Mouse (Mus musculus) liver, embryonic 15.5 days (tissue): ENCODE measurements around the gene Cd101. TPM values are rescaled to one million over a fixed set of nuclear protein-coding genes. Genes with fewer than 3 reads are reported as not detected.

Experiments
- ATAC-seq: fragments of 200-750 bp; cut with Nextera tagmentation; 2 replicates; pipeline ENCODE4 v1.8.0; 2017; ENCODE audit warnings: moderate number of reproducible peaks, mild to moderate bottlenecking, moderate library complexity; ENCODE audit not compliant: insufficient read depth
- H3K27ac ChIP-seq: fragments of 300-500 bp; sonication (generic); replicated peaks from 2 replicates; pipeline ENCODE4 v1.5.1; 2015; ENCODE audit warnings: mild to moderate bottlenecking, inconsistent platforms
- H3K27me3 ChIP-seq: fragments of 300-500 bp; sonication (generic); 2 replicates; pipeline ENCODE4 v1.6.1; 2015; ENCODE audit warnings: mild to moderate bottlenecking, inconsistent platforms
- H3K36me3 ChIP-seq: fragments of 300-500 bp; sonication (generic); replicated peaks from 2 replicates; pipeline ENCODE4 v1.6.1; 2015; ENCODE audit warnings: moderate library complexity, mild to moderate bottlenecking, inconsistent platforms
- H3K4me1 ChIP-seq: fragments of 300-500 bp; sonication (generic); replicated peaks from 2 replicates; pipeline ENCODE4 v1.6.1; 2015; ENCODE audit warnings: inconsistent platforms
- H3K4me2 ChIP-seq: fragments of 300-500 bp; sonication (generic); 2 replicates; pipeline ENCODE4 v1.6.1; 2015; ENCODE audit warnings: moderate library complexity, mild to moderate bottlenecking, inconsistent platforms
- H3K4me3 ChIP-seq: fragments of 300-500 bp; sonication (generic); replicated peaks from 2 replicates; pipeline ENCODE4 v1.5.1; 2015; ENCODE audit warnings: mild to moderate bottlenecking, inconsistent platforms
- H3K9ac ChIP-seq: fragments of 300-500 bp; sonication (generic); 2 replicates; pipeline ENCODE4 v1.6.1; 2015; ENCODE audit warnings: moderate library complexity, mild to moderate bottlenecking, inconsistent platforms
- H3K9me3 ChIP-seq: fragments of 300-500 bp; sonication (generic); replicated peaks from 2 replicates; pipeline ENCODE4 v1.6.1; 2016; ENCODE audit warnings: inconsistent platforms
- WGBS: fragments of 180-500 bp; shearing (Covaris S2); methylation state at CpG from one replicate; pipeline ENCODE4 v1.1.7; 2015; ENCODE audit warnings: mixed read lengths; ENCODE audit not compliant: insufficient replicate concordance; 5-methylcytosine and 5-hydroxymethylcytosine counted together
- polyA plus RNA-seq: library from polyadenylated mRNA; unstranded; fragments of >200 nt; fragmentation: Nextera tagmentation; extraction: Ambion mirVana; gene quantifications from 2 replicates; pipeline ENCODE4 v1.2.1, GENCODE M21; 2015

The Cd101 gene
- polyA plus RNA-seq, result 0.07 and 0.15 TPM in 2 replicates

- no peak within 1 kb of the TSS for H3K4me3 ChIP-seq
- H3K27ac ChIP-seq, result no peak within 1 kb of the TSS
- 0 out of 2 replicates have a peak, but pooled peaks cover 2% of the 10 kb centered on the region for H3K4me1 ChIP-seq
- no peaks in the 10 kb centered on the region for H3K36me3 ChIP-seq
- no peaks in the 10 kb centered on the region for H3K9me3 ChIP-seq
- 60% methylated on average over 4 of the region's 4 CpGs for WGBS
- H3K27me3 ChIP-seq, result no peaks in the 10 kb centered on the region
- H3K9ac ChIP-seq, result no peak within 1 kb of the TSS
- H3K4me2 ChIP-seq, result no peak within 1 kb of the TSS
- ATAC-seq, result no peak
These were observed at the start of gene Cd101 for GRCm38 (mm10) chr3:101029339-101029738. Gene Cd101 (minus strand): TSS chr3:101029556.

- Histone ChIP-seq H3K36me3 (no peaks in the 10 kb centered on the region), H3K9ac (no peak overlapping the region), H3K4me1 (no peaks in the 10 kb centered on the region), H3K4me2 (no peak overlapping the region), H3K27ac (no peak overlapping the region), H3K27me3 (no peaks in the 10 kb centered on the region), H3K4me3 (no peak overlapping the region), H3K9me3 (no peaks in the 10 kb centered on the region)
- ATAC-seq, result no peak
- 58% methylated on average over 1 of the region's 1 CpGs for WGBS
These were observed 49.0 kb upstream of the Cd101 start for GRCm38 (mm10) chr3:101078344-101078743.

- 61% methylated on average over 6 of the region's 6 CpGs for WGBS
- Histone ChIP-seq H3K27me3 (no peaks in the 10 kb centered on the region), H3K4me3 (no peak overlapping the region), H3K36me3 (no peaks in the 10 kb centered on the region), H3K9ac (no peak overlapping the region), H3K9me3 (no peaks in the 10 kb centered on the region), H3K27ac (no peak overlapping the region), H3K4me2 (no peak overlapping the region), H3K4me1 (no peaks in the 10 kb centered on the region)
- ATAC-seq, result no peak
These were observed 48.3 kb upstream of the Cd101 start for GRCm38 (mm10) chr3:101077710-101078100.

DNA sequence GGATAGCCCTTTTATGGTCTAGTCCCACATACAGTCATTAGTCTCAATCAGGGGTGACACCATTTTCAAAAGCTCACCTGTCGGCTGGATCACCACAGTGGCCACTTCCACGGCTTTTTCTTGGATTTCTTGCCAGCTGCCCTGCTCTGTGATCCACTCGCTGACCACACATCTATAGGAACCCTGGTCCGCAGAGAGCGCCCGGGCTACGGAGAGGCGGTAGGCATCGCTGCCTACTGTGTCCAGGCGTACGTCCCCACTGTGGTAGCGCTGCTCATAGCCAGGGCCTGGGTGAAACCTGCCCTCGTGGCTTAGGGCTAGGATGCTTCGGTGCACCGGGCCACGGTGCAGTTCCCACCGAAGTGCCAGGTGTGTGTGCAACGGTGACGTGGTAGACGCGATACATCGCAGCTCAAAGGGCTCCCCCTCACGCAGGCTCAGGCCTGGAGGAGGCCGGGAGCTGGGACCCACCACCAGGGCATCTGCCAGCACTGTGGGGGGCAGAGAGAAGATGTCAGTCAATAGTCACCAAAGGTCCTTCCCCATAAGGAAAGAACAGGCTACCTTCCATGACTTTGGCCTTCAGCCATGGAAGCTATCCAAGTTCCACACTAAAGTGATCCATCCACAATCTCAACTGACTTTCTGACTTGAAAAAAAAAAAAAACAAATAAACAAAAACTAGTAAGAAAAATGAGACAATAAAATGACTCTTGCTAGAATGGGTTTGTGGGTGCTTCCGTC, 47.8 kb upstream of the Cd101 start:
- Histone ChIP-seq H3K4me2 (no peak overlapping the region), H3K27ac (no peak overlapping the region), H3K4me3 (no peak overlapping the region), H3K9ac (no peak overlapping the region), H3K9me3 (no peaks in the 10 kb centered on the region), H3K27me3 (no peaks in the 10 kb centered on the region), H3K36me3 (no peaks in the 10 kb centered on the region), H3K4me1 (no peaks in the 10 kb centered on the region)
- 80% methylated on average over 25 of the region's 25 CpGs for WGBS
- ATAC-seq, result no peak

GRCm38 (mm10) chr3:101075866-101076265, 46.5 kb upstream of the Cd101 start:
- 48% methylated on average over 3 of the region's 3 CpGs for WGBS
- no peaks in the 10 kb centered on the region for H3K9me3 ChIP-seq
- H3K4me3 ChIP-seq, result no peak overlapping the region
- H3K36me3 ChIP-seq, result no peaks in the 10 kb centered on the region
- H3K9ac ChIP-seq, result no peak overlapping the region
- no peak overlapping the region for H3K4me2 ChIP-seq
- H3K27ac ChIP-seq, result no peak overlapping the region
- no peaks in the 10 kb centered on the region for H3K4me1 ChIP-seq
- ATAC-seq, result no peak
- H3K27me3 ChIP-seq, result no peaks in the 10 kb centered on the region

DNA sequence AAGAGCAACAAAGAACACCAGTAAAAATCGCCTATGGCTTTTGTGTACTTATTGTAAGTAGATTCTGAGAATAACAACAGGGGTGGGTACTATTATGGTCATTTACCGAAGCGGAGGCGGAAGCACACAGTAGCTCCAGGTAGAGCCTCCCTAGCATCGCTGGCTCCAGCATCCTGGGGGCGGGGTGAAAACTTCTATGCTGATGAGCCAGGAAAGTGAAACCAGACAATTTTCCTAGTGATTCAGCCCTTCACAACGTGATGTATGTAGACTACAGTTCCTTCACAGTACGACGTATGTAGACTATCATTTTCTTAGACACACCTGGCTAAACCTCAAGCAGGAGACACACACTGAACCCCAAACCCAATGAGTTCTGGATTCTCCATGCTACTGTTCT, 44.0 kb upstream of the Cd101 start:
- H3K4me1 ChIP-seq, result no peaks in the 10 kb centered on the region
- no peak overlapping the region for H3K9ac ChIP-seq
- no peak overlapping the region for H3K4me2 ChIP-seq
- H3K27ac ChIP-seq, result no peak overlapping the region
- no peaks in the 10 kb centered on the region for H3K36me3 ChIP-seq
- no peaks in the 10 kb centered on the region for H3K27me3 ChIP-seq
- WGBS, result 71% methylated on average over 9 of the region's 9 CpGs
- no peak for ATAC-seq
- H3K9me3 ChIP-seq, result no peaks in the 10 kb centered on the region
- H3K4me3 ChIP-seq, result no peak overlapping the region

GRCm38 (mm10) chr3:101072506-101073215, 43.3 kb upstream of the Cd101 start:
- Histone ChIP-seq H3K27me3 (no peaks in the 10 kb centered on the region), H3K9me3 (no peaks in the 10 kb centered on the region), H3K4me1 (no peaks in the 10 kb centered on the region), H3K4me2 (no peak overlapping the region), H3K27ac (no peak overlapping the region), H3K9ac (no peak overlapping the region), H3K4me3 (no peak overlapping the region), H3K36me3 (no peaks in the 10 kb centered on the region)
- 64% methylated on average over 15 of the region's 15 CpGs for WGBS
- no peak for ATAC-seq

DNA sequence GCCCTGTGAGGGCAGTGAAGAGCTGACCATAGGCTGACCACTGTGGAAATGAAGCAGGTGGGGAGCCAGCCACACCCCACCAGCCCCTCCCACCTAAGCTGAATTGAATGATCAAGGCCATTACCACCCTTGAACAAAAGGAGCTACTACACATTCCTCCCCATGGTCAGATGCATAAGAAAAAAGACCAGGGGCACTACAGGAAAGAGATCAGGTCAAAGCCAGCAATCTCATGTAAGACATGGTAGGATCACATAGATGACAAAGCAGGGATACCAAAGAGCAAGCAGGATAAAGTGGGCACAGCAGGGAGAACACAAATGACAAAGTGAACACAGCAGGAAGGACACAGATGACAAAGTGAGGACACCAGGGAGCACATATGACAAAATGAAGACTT, 42.2 kb upstream of the Cd101 start:
- H3K4me1 ChIP-seq, result no peaks in the 10 kb centered on the region
- H3K9ac ChIP-seq, result no peak overlapping the region
- ATAC-seq, result no peak
- no peaks in the 10 kb centered on the region for H3K27me3 ChIP-seq
- H3K36me3 ChIP-seq, result no peaks in the 10 kb centered on the region
- no peak overlapping the region for H3K4me2 ChIP-seq
- no peak overlapping the region for H3K27ac ChIP-seq
- no peak overlapping the region for H3K4me3 ChIP-seq
- H3K9me3 ChIP-seq, result no peaks in the 10 kb centered on the region

- Histone ChIP-seq H3K4me3 (no peak overlapping the region), H3K27ac (no peak overlapping the region), H3K4me1 (no peaks in the 10 kb centered on the region), H3K9ac (no peak overlapping the region), H3K27me3 (no peaks in the 10 kb centered on the region), H3K36me3 (no peaks in the 10 kb centered on the region), H3K9me3 (no peaks in the 10 kb centered on the region), H3K4me2 (no peak overlapping the region)
- WGBS, result 70% methylated on average over 6 of the region's 6 CpGs
- no peak for ATAC-seq
These were observed 41.5 kb upstream of the Cd101 start for GRCm38 (mm10) chr3:101070796-101071235.

GRCm38 (mm10) chr3:101070230-101070795, 41.0 kb upstream of the Cd101 start:
- H3K9me3 ChIP-seq, result no peaks in the 10 kb centered on the region
- ATAC-seq, result no peak
- no peaks in the 10 kb centered on the region for H3K27me3 ChIP-seq
- H3K4me2 ChIP-seq, result no peak overlapping the region
- H3K9ac ChIP-seq, result no peak overlapping the region
- no peaks in the 10 kb centered on the region for H3K4me1 ChIP-seq
- no peaks in the 10 kb centered on the region for H3K36me3 ChIP-seq
- H3K4me3 ChIP-seq, result no peak overlapping the region
- H3K27ac ChIP-seq, result no peak overlapping the region
- whole genome bisulfite sequencing, result 54% methylated on average over 10 of the region's 10 CpGs

- WGBS, result 52% methylated on average over 5 of the region's 5 CpGs
- H3K27ac ChIP-seq, result no peak overlapping the region
- no peak overlapping the region for H3K4me2 ChIP-seq
- H3K27me3 ChIP-seq, result no peaks in the 10 kb centered on the region
- no peaks in the 10 kb centered on the region for H3K4me1 ChIP-seq
- no peaks in the 10 kb centered on the region for H3K36me3 ChIP-seq
- H3K9me3 ChIP-seq, result no peaks in the 10 kb centered on the region
- H3K4me3 ChIP-seq, result no peak overlapping the region
- ATAC-seq, result no peak
- H3K9ac ChIP-seq, result no peak overlapping the region
These were observed 39.3 kb upstream of the Cd101 start for GRCm38 (mm10) chr3:101068701-101069100.
